Mouse (Mus musculus): ENCODE data around the gene St8sia1.

GRCm38 (mm10) chr6:142815513-142815912, 148.7 kb downstream of the St8sia1 start:
- TF ChIP-seq POLR2A (IDR thresholded peaks at IDR 0.05; ENCODE audit: control insufficient read depth, low read depth, low read length), result no peak
- no peak for TF ChIP-seq CTCF (IDR thresholded peaks at IDR 0.05; ENCODE audit: control insufficient read depth, insufficient read depth, insufficient replicate concordance, low read depth, low read length)
